Mouse (Mus musculus) spleen, postnatal 36 days (tissue): Measurements from ENCODE around the gene C330021F23Rik.
A peak's percentile ranks its signal among the peaks of the same experiment; 100 is the strongest.

Experiments used
- DNase-seq, 2 experiments: peaks; one replicate each; pipeline ENCODE4 v3.0.0; 2022; ENCODE audit warnings: low spot score in 2 of 2, mixed read lengths in 1 of 2

The C330021F23Rik gene

DNA sequence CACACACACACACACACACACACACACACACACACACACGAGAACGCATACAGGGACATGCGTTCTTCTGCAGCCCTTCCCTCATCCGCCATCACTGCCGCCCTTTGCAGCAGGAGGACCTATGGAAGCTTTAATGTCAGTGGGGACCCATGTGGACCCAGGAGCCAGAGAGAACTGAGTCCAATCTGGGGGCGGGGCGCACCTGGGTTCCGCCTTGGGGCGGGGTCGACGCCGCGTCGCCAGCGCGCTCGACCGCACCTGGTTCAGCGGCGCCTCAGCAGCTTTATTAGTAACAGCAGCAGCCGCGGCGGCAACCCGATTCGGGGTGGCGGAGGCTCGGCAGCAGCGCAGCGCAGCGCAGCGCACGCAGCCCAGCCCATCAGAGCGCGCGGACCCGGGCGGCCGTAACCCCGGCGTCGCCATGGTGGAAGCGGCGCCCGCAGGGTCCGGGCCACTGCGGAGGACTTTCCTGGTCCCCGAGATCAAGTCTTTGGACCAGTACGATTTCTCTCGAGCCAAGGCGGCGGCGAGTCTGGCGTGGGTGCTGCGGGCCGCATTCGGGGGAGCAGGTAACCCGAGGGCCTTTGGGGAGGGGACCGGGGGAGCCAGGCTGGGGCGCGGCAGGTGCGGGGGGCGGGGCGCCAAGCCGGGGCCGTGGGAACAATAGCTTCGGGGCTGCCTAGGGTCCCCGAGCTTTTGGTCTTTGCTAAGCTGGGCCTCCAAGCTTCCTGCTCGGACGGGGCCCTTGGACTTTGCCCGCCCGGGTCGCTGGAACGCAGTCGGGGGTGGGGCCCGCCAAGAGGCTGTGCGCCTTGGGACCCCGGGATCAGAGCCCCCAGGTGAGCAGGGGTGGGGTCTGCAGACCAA is 19.8 kb downstream of the C330021F23Rik start:
- DNase-seq, result no peak

DNA sequence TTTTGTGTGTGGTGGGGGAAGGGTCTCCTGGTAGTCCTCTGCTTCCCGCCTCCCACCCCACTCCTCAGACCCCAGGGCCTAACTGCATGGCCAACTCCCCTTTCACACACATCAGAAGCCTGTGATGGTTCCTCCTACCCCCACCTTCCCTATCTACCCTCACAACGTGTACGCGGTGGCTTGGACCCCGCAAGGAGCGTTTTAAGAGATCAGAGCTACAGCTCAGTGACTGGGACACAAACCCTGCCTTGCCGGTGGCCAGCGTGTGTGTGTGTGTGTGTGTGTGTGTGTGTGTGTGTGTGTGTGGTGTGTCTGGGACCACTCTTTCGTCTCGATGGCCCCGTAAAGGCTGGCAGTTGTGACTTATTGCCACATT is 20.5 kb downstream of the C330021F23Rik start:
- DNase-seq, result no peak

DNA sequence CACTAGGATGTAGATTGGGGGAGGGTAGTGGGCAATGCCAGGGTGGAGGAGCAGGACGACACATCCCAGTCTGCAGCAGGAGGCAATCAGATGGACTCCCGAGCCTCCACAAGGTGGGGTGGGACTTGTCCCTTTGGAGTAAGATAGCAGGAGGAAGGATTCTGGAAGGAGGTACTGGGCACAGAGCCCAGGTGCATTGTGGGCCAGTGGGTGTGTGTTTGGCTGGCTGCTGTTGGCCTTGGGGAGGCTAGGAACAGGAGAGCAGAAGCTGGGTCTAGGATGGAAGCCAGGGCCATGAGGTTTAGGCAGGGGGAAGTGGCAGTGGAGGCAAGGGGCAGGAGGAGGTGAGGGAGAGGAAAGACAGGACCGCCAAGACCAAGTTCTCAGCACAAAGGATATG is 25.7 kb downstream of the C330021F23Rik start:
- no peak for DNase-seq

DNA sequence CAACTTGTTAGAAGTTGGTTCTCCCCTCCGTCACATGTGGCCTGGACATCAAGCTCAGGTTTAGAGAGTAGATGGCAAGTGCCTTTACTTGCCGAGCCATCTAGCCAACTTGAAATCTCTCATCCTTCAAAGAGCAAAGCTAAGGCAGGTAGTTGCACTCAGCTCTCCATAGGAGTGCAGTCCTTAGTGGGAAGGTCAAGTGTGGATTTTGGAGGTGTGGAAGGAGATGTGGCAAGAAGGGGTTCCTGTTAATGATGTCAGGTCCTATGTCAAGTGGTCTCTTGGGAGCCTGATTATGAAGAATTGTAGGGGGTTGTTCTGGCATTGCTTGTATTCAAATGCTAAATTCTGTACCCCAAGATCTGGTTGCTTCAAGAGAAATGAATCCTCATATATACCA is 26.7 kb downstream of the C330021F23Rik start:
- DNase-seq, result no peak

DNA sequence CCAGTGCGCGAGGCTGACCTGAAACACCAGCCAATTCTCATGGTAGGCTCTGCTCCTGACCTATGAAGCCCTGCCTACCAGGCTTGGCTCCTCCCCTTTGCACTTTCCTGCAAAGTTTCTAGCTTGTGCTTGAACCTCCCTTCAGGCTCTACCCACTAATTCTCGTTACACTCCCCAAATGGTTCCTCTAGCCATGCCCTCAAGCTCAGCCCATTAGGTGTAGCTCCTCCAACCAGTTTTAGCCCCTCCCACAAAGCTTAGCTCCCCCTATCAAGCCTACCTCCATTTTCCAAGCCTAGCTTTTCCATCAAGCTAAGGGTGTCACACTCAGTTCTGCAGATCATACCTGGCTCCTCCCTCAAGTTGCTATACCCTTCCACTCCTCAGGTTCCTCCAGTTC is 30.3 kb downstream of the C330021F23Rik start:
- no peak for DNase-seq

DNA sequence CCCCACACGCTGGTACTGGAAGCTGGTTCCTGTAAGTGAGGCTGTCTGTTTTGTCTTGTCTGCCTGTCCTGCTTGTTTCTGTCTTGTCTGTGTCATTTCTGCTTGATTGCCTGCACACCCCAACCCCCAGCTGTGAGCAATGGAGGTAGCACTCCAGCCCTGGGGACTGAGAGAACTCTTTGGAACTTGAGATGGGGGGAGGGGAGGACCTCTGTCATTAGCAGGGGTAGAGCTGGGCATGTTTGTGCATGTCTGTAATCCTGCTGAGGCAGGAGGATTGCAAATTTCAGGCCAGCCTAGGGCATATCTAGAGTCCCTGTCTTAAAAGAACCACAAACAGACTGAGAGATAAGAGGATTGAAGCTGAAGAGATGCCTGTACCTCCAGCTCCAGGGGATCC is 31.4 kb downstream of the C330021F23Rik start:
- no peak for DNase-seq

DNA sequence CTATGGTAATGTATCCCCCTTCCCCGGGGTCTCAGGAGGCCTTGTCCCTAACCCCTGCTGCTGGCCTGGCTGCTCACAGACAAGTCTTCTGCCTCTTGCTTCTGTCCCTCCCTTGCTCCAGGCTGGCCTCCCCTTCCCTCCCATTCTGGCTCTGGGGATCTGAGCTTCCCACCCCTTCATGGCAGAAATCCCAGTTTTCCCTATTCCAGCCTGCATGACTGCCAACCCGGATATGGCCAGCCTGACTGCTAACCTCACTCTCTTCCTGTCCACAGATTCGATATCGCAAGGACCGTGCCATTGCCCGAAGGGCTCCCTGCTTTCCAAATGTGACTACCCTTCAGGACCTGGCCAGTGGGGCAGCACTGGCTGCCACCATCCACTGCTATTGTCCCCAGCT is 32.6 kb downstream of the C330021F23Rik start:
- no peak for DNase-seq

DNA sequence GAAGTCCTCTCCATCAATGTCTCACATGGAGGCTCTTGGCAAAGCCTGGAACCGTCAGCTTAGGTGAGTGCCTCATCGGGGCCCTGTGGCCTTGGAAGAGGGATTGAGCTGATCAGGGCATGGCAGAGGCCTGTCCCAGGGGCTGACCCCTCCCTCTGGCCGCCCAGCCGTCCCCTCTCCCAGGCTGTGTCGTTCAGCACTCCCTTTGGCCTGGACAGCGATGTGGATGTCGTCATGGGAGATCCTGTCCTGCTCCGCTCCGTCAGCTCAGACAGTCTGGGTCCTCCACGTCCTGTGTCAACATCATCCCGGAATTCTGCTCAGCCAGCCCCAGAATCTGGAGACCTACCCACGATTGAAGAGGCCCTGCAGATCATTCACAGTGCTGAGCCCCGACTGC is 35.6 kb downstream of the C330021F23Rik start:
- no peak for DNase-seq

DNA sequence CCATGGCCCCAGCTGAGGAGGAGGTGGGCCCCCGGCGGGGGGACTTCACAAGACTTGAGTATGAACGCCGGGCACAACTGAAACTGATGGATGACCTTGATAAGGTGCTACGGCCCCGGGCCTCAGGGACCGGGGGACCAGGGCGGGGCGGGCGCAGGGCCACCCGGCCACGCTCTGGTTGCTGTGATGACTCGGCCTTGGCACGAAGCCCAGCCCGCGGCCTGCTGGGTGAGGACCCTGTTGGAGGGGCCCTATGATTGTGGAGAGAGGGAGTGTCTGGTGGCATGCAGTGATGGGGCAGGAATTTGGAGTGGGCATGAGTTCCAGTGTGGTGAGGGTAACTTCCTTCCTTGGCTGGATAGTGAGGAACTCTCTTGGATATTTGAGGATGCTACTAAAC is 38.8 kb downstream of the C330021F23Rik start:
- DNase-seq, result no peak

DNA sequence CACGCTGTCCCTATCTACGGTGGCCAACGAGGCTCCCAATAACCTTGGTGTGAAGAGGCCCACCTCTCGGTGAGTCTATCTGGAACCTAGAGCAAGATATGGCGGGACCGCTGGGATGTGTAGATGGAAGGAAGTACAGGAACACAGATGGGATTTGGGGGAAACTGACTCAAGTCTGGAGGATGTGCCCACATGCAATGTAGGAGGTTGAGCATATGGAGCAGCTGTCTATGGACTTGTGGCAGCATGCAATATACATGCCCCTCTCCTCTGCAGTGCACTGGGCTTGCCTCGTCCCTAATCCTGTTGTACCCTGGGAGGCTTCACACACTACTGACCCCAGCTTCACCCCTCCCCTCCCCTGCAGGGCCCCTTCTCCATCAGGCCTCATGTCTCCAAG is 40.0 kb downstream of the C330021F23Rik start:
- no peak for DNase-seq

DNA sequence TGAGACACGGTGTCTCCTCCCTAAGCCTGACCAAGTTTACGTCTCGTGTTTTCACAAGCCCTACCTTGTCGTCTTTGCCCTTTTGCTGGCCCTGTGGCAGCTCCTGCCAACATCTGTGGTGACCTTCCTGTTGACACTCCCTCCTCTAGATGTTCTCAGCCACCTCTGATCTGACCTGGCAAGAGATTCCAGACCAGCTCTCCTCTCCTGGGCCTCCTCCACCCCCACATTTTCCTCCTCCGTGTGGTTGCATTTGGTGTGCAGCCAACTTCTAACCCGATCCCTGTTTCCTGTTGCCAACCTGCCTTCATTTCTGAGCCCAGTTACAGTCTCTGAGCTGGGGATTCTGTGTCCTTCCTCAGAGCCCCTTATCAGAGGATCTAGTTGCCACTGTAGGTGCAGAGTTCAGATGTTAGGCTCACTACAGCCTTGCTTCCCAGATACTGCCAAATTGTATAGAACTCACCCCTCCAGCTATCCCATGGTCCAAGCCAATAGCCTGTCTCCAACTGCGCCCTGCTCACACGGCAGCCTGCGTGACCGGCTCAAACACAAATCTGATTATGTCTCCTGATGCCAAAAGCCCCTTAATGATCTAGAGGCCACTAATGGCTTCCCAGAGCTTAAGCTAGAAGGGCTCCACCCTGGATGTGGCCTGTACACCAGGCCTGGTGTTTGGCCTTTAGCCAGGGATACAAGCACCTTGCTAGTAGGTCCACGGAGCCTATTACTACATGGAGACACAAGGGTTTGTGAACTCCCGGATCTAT is 41.4 kb downstream of the C330021F23Rik start:
- no peak for DNase-seq

DNA sequence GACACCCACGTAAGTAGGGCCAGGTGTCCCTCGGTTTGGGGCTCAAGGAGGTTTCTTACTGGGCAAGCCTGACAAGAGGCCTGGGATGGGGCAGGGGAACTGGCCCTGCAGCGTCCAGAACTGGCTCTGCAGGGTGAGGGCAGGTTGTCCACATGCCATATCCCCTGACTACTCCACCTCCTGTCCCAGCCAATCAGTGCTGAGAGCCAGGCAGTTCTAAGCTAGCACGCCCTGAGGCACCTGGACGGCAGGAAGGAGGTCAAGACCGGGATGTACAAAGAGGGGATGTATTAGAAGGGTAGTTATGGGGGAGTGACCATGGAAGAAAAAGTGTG is 42.0 kb downstream of the C330021F23Rik start:
- DNase-seq, result no peak

DNA sequence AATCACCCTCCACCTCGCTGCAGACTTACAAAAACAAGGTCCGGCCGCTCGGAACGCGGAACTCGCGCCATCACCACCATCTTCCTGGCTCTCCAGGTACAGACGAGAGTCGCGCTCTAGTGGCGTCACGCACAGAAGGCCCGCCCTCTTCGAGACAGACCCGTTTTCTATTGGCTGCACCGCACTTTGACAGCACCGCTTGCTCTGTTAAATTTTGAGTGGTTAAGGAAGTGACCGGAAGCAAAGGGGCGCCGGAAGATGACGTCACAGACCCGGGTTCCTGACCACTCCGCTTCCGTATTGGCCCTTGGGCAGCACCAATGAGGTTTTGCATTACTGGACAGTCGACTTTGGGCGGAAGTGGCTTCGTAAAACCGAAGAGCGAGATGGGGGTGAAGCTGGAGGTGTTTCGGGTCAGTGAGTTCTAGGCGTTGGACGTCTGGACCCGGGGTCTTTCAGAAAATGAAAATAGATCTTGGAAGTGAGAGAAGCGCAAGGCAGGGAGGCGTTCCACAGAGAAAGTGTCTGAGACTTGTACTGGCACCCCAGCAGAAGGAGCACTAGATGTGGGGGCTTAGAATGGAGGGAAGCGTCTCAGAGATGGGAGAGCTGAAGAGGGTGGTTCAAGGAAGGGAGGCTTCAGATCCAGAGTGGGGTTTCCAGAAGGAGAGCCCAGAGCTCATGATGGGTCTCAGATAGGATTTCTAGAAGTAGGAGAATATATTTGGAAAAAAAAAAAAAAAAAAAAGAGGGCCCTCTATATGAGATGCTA is 53.6 kb downstream of the C330021F23Rik start, which contains the start of the genes Xab2 and Pet100:
TSS of gene Xab2 (minus strand) at position 118 of the 772 bp plus-strand sequence.
TSS of gene Pet100 (plus strand) at position 350 of the 772 bp plus-strand sequence.
- peak; percentile 97 to 98 for DNase-seq

DNA sequence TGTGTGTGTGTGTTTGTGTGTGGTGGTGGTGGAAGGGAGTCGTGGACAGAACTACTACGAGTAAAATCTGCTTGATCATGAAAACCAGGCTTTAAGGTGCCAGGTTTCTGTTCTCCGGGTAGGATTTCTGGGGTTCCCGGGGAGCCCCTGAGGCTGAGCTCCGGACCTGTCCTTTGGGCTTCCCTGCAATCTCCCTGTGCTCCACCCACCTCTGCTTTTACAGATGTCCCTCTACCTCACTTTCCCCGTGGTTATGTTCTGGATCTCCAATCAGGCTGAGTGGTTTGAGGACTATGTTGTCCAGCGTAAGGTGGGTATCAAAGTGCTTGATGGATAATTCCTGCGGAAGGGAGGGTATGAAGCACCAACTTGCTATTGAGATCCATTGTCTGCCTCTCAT is 54.3 kb downstream of the C330021F23Rik start:
- DNase-seq, result no peak

DNA sequence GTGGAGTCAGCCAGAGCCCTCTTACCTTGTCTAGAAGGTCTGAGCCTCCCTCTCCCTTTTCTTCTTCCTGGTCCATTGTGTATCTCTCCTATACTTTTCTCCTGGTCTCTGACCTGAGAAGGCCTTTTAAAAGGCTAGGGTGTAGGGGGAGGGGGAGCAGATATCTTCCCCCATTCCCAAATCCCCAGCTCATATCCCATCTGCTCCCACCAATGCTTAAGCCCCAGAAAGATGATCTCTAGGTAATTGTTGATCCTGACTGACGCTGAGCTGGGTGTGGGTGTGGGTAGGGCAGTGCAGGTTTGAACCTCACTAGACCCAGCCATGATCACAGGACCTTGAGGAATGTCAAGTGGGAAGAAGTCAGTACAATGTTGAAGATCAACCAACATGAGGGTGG is 57.7 kb downstream of the C330021F23Rik start, which contains the start of gene Pcp2:
TSS of gene Pcp2 (minus strand) at position 101 of the 400 bp plus-strand sequence.
- no peak for DNase-seq

DNA sequence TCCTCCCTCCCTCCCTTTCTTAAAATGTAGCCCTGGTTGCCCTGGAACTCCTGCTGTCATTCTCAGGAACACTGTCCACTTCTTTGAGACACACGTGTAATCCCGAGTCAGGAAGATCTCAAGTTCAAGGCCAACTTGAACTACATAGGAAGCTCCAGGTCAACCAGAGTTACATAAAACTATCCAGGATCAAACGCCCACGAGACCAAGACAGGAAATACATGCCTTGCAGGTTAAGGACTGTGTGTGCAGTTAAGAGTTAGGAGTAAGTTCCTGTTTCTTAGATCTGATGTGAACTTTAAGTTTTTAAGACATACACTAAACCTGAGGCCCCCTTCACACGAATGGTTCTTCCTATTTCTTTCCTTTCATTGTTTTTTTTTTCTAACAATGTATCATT is 59.2 kb downstream of the C330021F23Rik start:
- no peak for DNase-seq

DNA sequence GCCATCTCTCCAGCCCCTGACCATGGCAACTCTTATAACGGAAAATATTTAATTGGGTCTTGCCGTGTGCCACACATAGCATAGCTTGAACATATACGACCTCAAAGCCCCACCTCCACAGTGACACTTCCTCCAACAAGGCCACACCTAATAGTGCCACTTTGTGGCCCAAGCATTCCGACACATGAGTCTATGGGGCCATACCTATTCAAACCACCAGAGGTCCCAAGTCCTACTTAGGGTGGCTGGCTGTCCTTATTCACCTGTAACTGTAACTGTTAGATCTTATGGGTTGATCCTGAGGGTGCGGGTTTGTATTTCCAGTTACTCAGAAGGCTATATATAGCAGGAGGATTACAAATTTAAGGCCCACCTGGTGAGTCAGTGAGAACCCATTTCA is 60.2 kb downstream of the C330021F23Rik start:
- peak; percentile 26 to 48 for DNase-seq

DNA sequence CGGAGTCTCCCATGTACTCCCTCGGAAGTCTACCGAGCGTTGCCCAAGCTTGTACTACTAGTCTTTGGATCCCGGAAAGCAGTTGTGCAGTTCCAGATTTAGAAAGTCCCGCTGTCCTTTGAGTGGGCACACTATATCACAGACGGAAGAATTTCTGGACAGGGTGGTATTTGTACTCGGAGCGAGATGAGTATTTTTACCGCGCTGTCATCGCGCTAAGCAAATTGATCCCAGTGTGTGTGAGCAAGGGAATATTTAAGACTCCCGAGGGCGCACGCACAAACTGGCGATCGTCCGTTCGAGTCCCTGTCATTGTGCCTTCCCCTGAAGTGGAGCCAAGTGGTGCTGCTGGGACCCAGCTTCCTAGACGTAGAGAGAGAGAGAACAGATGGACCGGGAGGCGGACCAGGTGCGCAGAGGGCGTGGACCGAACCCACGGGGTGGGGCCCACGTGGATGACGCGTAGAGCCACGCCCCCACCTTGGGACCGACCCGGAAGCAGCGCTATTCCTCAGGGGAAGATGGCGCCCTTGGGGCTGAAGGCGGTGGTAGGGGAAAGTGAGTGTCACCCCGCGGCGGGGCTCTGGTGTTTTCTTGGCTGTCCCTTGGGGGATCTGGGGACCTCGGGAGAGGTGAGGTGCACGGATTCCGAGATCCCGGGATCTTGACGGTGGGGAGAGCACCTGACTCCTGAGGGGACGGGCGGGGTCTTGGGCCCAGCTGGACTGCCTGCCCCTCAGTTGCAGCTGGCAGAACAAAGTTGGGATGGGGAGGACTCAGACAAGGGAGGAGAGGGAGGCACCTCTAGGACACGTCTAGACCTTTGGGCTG is 63.1 kb downstream of the C330021F23Rik start, which contains the start of gene Stxbp2:
TSS of gene Stxbp2 (plus strand) at position 309 of the 831 bp plus-strand sequence.
- DNase-seq, result peak; percentile 84

DNA sequence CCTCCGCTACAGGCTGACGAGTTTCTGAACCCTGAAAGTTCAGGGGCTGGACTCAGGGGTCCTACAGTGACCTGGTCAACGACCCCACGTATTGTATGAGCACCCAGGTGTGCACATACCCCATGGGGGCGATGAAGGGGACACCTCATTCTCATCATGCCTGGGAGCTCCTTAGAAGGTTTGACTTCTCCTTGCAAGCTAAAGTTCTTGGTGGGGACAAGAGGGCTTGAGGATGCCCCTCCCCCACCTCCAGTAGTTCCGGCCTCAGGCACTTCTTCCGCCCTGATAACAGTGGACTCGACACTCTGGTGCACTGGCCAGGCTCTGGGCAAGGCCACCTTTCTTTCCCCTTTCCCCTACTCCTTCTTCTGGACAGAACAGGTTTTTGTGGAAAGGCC is 63.7 kb downstream of the C330021F23Rik start:
- peak in 1 of 2 experiments; percentile 12 for DNase-seq
